Mouse (Mus musculus): ENCODE measurements around the gene Glud1. TPM values are rescaled to one million over a fixed set of nuclear protein-coding genes. Genes with fewer than 3 reads are reported as not detected.
A peak's percentile ranks its signal among the peaks of the same experiment; 100 is the strongest.
"Not testable (repeated sequence)": the region's sequence is repeated elsewhere in the genome, so short reads cannot be mapped to it uniquely, and the experiment has no call there.

The Glud1 gene
- polyA plus RNA-seq, 1 experiment from 2014 or later = 87.3 TPM

- H3K4me1 ChIP-seq = peaks cover 10% of the 10 kb centered on the region
Measured at GRCm38 (mm10) chr14:34297038-34297437, 13.5 kb upstream of the Glud1 start.

DNA sequence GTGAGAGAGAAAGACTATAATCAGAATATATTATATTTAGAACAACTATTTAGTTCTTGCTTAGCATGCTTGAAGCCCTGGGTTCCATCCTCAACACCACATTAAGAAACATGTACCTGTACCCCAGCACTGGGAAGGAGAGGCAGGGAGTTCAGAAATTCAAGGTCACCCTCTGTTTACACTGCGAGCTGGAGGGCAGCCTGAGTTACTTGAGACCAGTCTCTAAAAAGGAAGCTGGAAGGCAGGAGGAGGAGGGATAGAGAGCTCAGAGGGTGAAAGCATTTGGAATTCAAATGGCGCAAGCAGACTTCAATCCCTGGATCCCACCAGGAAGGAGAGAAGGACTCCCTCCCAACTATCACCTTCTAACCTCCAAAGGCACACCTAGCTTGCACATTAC is 12.9 kb upstream of the Glud1 start:
- WGBS = 23% methylated on average over 2 of the region's 2 CpGs
- Histone ChIP-seq H3K4me3 (no peak overlapping the region), H3K27me3 (ENCODE audit: insufficient read depth, poor library complexity, severe bottlenecking) (no peaks in the 10 kb centered on the region), H3K27ac (0 out of 2 replicates have a peak overlapping the region, but pooled peaks have one; percentile 29), H3K4me1 (peaks cover 10% of the 10 kb centered on the region), H3K9me3 (no peaks in the 10 kb centered on the region), H3K36me3 (peaks cover 4% of the 10 kb centered on the region; the same call in 1 of the 2 replicates)
- DNase-seq (ENCODE audit: low spot score) = no peak

More at GRCm38 (mm10) chr14:34297038-34297437, 13.5 kb upstream of the Glud1 start:
- H3K27ac ChIP-seq = no peak overlapping the region
- H3K9me3 ChIP-seq = no peaks in the 10 kb centered on the region
- H3K36me3 ChIP-seq = peaks cover 2% of the 10 kb centered on the region; the same call in 1 of the 2 replicates
- DNase-seq (ENCODE audit: low spot score) = no peak
- WGBS = 28% methylated on average over 4 of the region's 4 CpGs
- no peak overlapping the region for H3K4me3 ChIP-seq
- H3K27me3 ChIP-seq (ENCODE audit: insufficient read depth, poor library complexity, severe bottlenecking) = no peaks in the 10 kb centered on the region

- Histone ChIP-seq H3K4me3 (no peak overlapping the region), H3K27ac (no peak overlapping the region), H3K36me3 (peaks cover 4% of the 10 kb centered on the region; the same call in 1 of the 2 replicates), H3K4me1 (peaks cover 10% of the 10 kb centered on the region), H3K27me3 (ENCODE audit: insufficient read depth, poor library complexity, severe bottlenecking) (no peaks in the 10 kb centered on the region), H3K9me3 (no peaks in the 10 kb centered on the region)
- DNase-seq (ENCODE audit: low spot score) = no peak
- 71% methylated on average over 11 of the region's 11 CpGs for WGBS
Measured at GRCm38 (mm10) chr14:34298871-34299700, 11.4 kb upstream of the Glud1 start.

DNA sequence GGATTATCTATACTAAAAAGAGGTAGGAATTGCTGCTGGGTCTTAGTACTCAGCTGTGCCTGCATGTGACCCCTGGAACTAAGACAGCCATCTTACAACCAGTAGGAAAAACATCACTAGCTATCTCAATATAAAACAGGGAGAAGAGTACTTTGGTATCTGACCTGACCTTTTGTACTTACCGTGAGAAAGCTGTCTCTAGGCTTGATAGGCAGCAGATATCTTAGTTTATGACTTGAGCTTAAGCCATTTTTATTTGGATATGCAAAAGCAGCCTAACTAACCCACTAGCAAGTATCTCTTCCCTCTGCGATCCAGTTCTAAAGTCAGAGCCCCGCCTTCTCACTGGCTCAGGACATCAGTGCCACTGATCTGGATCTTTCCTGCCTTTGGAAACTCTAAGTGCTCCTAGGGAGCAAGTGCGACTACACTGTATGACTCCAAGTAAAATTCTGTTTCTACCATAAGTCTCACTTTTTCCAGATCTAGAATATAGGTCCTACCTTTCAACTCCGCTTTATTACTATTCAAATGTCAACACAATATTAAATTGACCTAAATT is 7.8 kb upstream of the Glud1 start:
- H3K27ac ChIP-seq = no peak overlapping the region
- 68% methylated on average over 5 of the region's 5 CpGs for WGBS
- peaks cover 7% of the 10 kb centered on the region for H3K4me1 ChIP-seq

DNA sequence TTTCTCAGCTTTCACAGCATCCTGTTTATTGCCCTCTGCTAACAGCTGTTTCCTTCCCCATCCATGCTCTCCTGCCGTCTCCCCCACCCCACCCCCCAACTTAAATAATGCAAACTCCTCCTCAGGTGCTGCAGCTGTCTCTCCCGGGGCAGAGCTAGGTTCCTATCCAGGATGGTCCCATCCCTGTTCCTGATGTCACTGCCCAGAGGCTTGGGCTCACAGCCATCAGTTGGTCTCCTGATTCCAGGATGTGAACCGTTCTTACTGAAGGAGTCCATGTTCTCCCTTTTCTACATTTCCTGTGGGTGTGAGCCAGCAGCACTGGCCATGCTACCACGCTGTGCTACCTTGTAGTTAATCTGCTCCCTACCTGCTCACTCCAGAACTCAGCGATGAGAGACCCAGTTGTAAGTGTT is 7.3 kb upstream of the Glud1 start:
- Histone ChIP-seq H3K4me1 (0 out of 2 replicates have a peak, but pooled peaks cover 6% of the 10 kb centered on the region), H3K36me3 (peaks cover 4% of the 10 kb centered on the region; the same call in 1 of the 2 replicates), H3K4me3 (no peak overlapping the region), H3K27ac (no peak overlapping the region), H3K27me3 (ENCODE audit: insufficient read depth, poor library complexity, severe bottlenecking) (no peaks in the 10 kb centered on the region), H3K9me3 (no peaks in the 10 kb centered on the region)
- 31% methylated on average over 5 of the region's 5 CpGs for WGBS
- DNase-seq (ENCODE audit: low spot score) = peak; percentile 39

More for the DNA sequence above, 7.8 kb upstream of the Glud1 start:
- peaks cover 4% of the 10 kb centered on the region; the same call in 1 of the 2 replicates for H3K36me3 ChIP-seq
- no peaks in the 10 kb centered on the region for H3K9me3 ChIP-seq
- H3K27me3 ChIP-seq (ENCODE audit: insufficient read depth, poor library complexity, severe bottlenecking) = no peaks in the 10 kb centered on the region
- no peak for DNase-seq (ENCODE audit: low spot score)
- H3K4me3 ChIP-seq = no peak overlapping the region

GRCm38 (mm10) chr14:34309266-34309665 is 1.3 kb upstream of the Glud1 start:
- H3K9me3 ChIP-seq = no peaks in the 10 kb centered on the region
- H3K4me3 ChIP-seq = peak overlapping the region; percentile 95; the same call in 1 of the 2 replicates
- no peak for DNase-seq (ENCODE audit: low spot score)
- H3K27ac ChIP-seq = peak overlapping the region; percentile 98; the same call in 1 of the 2 replicates
- H3K4me1 ChIP-seq = peaks cover 18% of the 10 kb centered on the region
- no peaks in the 10 kb centered on the region for H3K27me3 ChIP-seq (ENCODE audit: insufficient read depth, poor library complexity, severe bottlenecking)
- peaks cover 3% of the 10 kb centered on the region; the same call in 1 of the 2 replicates for H3K36me3 ChIP-seq
- WGBS = 91% methylated on average over 4 of the region's 4 CpGs

- peak overlapping the region; percentile 98 for H3K27ac ChIP-seq
- H3K9me3 ChIP-seq = no peaks in the 10 kb centered on the region
- H3K4me1 ChIP-seq = peaks cover 18% of the 10 kb centered on the region
- peak overlapping the region; percentile 95 for H3K4me3 ChIP-seq
- no peak for DNase-seq (ENCODE audit: low spot score)
- H3K27me3 ChIP-seq (ENCODE audit: insufficient read depth, poor library complexity, severe bottlenecking) = no peaks in the 10 kb centered on the region
- 10% methylated on average over 5 of the region's 5 CpGs for WGBS
- H3K36me3 ChIP-seq = peaks cover 3% of the 10 kb centered on the region; the same call in 1 of the 2 replicates
Measured at GRCm38 (mm10) chr14:34309907-34310233, 657 bp upstream of the Glud1 start.

DNA sequence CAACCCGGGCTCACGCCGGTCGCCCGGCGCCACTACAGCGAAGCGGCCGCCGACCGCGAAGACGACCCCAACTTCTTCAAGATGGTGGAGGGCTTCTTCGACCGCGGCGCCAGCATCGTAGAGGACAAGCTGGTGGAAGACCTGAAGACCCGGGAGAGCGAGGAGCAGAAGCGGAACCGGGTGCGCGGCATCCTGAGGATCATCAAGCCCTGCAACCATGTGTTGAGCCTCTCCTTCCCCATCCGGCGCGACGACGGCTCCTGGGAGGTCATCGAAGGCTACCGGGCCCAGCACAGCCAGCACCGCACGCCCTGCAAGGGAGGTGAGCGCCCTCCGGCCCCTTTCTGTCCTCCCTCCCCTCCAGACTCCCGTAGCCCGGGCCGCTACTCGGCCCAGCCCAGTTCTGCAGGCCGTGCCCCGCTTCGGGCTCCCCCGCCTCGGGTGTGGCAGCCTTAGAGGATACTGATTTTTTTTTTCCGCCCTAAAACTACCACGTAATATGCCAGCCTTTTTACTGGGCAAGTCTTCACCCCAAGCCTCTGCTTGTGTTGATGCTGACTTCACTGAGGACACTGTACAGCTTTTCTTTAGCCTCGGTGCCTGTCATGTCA is 599 bp downstream of the Glud1 start:
- Histone ChIP-seq H3K27me3 (ENCODE audit: insufficient read depth, poor library complexity, severe bottlenecking) (no peaks in the 10 kb centered on the region), H3K4me1 (peaks cover 18% of the 10 kb centered on the region), H3K27ac (peak overlapping the region; percentile 98), H3K9me3 (no peaks in the 10 kb centered on the region), H3K36me3 (peaks cover 3% of the 10 kb centered on the region; the same call in 1 of the 2 replicates), H3K4me3 (peak overlapping the region; percentile 95)
- peak; percentile 77 for DNase-seq (ENCODE audit: low spot score)
- under 1% methylated on average over 47 of the region's 47 CpGs for WGBS

GRCm38 (mm10) chr14:34311691-34312090 is 1.2 kb downstream of the Glud1 start:
- peak overlapping the region; percentile 98 for H3K27ac ChIP-seq
- H3K4me3 ChIP-seq = peak overlapping the region; percentile 95
- no peak for DNase-seq (ENCODE audit: low spot score)
- peaks cover 18% of the 10 kb centered on the region for H3K4me1 ChIP-seq
- peaks cover 3% of the 10 kb centered on the region; the same call in 1 of the 2 replicates for H3K36me3 ChIP-seq
- H3K9me3 ChIP-seq = no peaks in the 10 kb centered on the region
- WGBS = 2% methylated on average over 4 of the region's 4 CpGs
- H3K27me3 ChIP-seq (ENCODE audit: insufficient read depth, poor library complexity, severe bottlenecking) = no peaks in the 10 kb centered on the region

DNA sequence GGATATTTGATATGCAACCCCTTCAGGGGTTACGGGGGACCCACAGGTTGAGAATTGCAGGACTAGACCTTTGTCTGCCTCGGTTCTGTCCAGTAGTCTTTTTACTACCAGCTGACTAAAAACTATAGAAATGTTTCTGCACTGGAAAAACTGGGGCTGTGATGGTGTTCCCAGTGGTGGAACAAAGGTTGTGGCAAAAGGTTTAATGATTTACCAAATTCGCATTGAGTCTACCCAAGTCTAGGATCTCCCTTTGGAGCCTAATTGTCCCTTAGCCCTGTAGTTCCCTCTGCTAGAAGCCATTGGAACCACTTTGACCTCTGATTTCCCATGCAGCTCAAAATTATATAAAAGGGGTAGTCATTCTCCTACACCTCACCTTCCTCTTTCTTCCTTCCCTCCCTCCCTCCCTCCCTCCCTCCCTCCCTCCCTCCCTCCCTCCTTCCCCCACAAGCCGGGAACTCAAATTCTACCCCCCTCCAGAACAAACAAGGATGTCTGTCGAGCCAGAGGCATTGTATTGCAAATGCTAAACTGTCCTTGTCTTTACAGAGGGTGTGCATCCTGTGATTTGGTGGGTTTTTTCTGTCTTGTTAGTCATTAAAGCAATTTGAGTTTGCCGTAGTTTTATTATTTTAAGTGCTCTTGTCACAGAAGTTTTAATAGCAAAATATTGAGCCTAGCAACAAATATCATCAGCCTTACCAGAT is 2.0 kb downstream of the Glud1 start:
- no peak for DNase-seq (ENCODE audit: low spot score)
- peaks cover 18% of the 10 kb centered on the region for H3K4me1 ChIP-seq
- no peaks in the 10 kb centered on the region for H3K27me3 ChIP-seq (ENCODE audit: insufficient read depth, poor library complexity, severe bottlenecking)
- peak overlapping the region; percentile 95 for H3K4me3 ChIP-seq
- H3K9me3 ChIP-seq = no peaks in the 10 kb centered on the region
- WGBS = 29% methylated on average over 5 of the region's 6 CpGs
- no peak overlapping the region for H3K27ac ChIP-seq
- peaks cover 5% of the 10 kb centered on the region; the same call in 1 of the 2 replicates for H3K36me3 ChIP-seq

DNA sequence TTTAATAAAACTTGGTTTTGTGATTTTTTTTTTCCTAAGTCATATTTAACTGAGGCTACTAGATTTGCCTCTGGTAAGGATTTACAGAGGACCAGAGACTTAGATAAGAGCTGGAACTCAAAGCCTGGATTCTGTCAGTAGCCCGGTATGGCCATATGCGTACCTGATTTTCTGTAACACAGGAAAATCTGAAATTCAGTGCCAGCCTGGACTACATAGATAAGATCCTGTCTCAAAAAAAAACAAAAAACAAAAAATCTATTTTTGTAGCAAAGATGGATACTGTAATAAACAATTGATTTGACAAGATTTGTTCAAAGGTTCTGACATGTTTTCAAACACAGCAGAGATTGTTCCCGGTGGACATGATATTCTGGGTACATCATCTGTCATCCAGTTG is 3.1 kb downstream of the Glud1 start:
- WGBS = 54% methylated on average over 3 of the region's 3 CpGs
- no peak for DNase-seq (ENCODE audit: low spot score)
- Histone ChIP-seq H3K27ac (no peak overlapping the region), H3K9me3 (no peaks in the 10 kb centered on the region), H3K36me3 (peaks cover 8% of the 10 kb centered on the region; the same call in 1 of the 2 replicates), H3K4me3 (no peak overlapping the region), H3K4me1 (peaks cover 18% of the 10 kb centered on the region), H3K27me3 (ENCODE audit: insufficient read depth, poor library complexity, severe bottlenecking) (no peaks in the 10 kb centered on the region)

DNA sequence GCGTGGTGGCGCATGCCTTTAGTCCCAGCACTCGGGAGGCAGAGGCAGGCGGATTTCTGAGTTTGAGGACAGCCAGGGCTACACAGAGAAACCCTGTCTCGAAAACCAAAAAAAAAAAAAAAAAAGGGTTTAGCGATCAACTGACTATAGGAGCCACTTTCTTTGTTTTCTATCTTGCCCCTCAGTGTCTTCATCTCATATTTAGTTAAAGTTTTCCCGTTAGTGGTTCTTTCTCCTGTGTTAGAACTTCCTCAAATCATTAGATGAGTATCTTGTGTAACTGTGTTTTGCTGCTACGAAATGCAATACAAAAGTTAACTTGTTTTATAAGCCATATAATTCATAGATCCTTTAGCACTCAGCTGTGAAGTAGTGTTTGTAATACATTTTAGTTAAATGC is 3.9 kb downstream of the Glud1 start:
- WGBS = 87% methylated on average over 8 of the region's 8 CpGs
- H3K27ac ChIP-seq; H3K9me3 ChIP-seq; DNase-seq (ENCODE audit: low spot score); H3K4me3 ChIP-seq; H3K27me3 ChIP-seq (ENCODE audit: insufficient read depth, poor library complexity, severe bottlenecking): not testable (repeated sequence)
- Histone ChIP-seq H3K36me3 (peaks cover 14% of the 10 kb centered on the region), H3K4me1 (peaks cover 18% of the 10 kb centered on the region)
